Mouse (Mus musculus) ES-Bruce4 (cell line): ENCODE measurements around the gene Crkl.

ENCODE experiments used
- CTCF ChIP-seq: IDR thresholded peaks from one replicate; pipeline ENCODE4 v1.8.1; 2011; ENCODE audit warnings: low read depth, low read length
- EP300 ChIP-seq: IDR thresholded peaks from 2 replicates; pipeline ENCODE4 v1.6.1; 2011; ENCODE audit warnings: low read depth, low read length; ENCODE audit not compliant: insufficient read depth

- TF ChIP-seq EP300 (no peak), CTCF (no peak)
Measured at GRCm38 (mm10) chr16:17527606-17528005, 75.8 kb downstream of the Crkl start.
